Mouse (Mus musculus) layer of hippocampus, postnatal 10 days (tissue): ENCODE results near the gene Foxk1. TPM values are rescaled to one million over a fixed set of nuclear protein-coding genes. Genes with fewer than 3 reads are reported as not detected.

Source experiments
- DNase-seq, 2 experiments: peaks; one replicate each; pipeline ENCODE4 v3.0.0; 2021; ENCODE audit warnings: low spot score in 2 of 2
- total RNA-seq, 2 experiments: library from RNA; stranded (reverse); gene quantifications; 2 replicates each; pipeline ENCODE4 v1.2.3; 2021

Gene Foxk1
- total RNA-seq, 2 experiments from 2014 or later = 33.9 to 37.9 TPM

- DNase-seq = no peak
Measured at GRCm38 (mm10) chr5:142469796-142470195, 68.5 kb downstream of the Foxk1 start.

GRCm38 (mm10) chr5:142473696-142474095, 72.4 kb downstream of the Foxk1 start:
- DNase-seq = peak in 1 of 2 experiments; percentile 43

GRCm38 (mm10) chr5:142475669-142476068, 74.4 kb downstream of the Foxk1 start:
- no peak for DNase-seq

GRCm38 (mm10) chr5:142477346-142477745, 76.0 kb downstream of the Foxk1 start:
- DNase-seq = no peak

- DNase-seq = no peak
Measured at GRCm38 (mm10) chr5:142477866-142478615, 76.7 kb downstream of the Foxk1 start.

- DNase-seq = peak; percentile 90 to 91
Measured at GRCm38 (mm10) chr5:142478829-142479435, 77.6 kb downstream of the Foxk1 start.

- no peak for DNase-seq
Measured at GRCm38 (mm10) chr5:142482512-142482911, 81.2 kb downstream of the Foxk1 start.

- no peak for DNase-seq
Measured at GRCm38 (mm10) chr5:142483581-142483980, 82.3 kb downstream of the Foxk1 start.

- no peak for DNase-seq
Measured at GRCm38 (mm10) chr5:142486654-142487053, 85.4 kb downstream of the Foxk1 start.

GRCm38 (mm10) chr5:142489955-142490707, 88.8 kb downstream of the Foxk1 start:
- no peak for DNase-seq

GRCm38 (mm10) chr5:142493307-142493706, 92.0 kb downstream of the Foxk1 start:
- no peak for DNase-seq

- no peak for DNase-seq
Measured at GRCm38 (mm10) chr5:142495321-142496096, 94.2 kb downstream of the Foxk1 start.

- peak; percentile 74 to 77 for DNase-seq
Measured at GRCm38 (mm10) chr5:142498964-142499363, 97.7 kb downstream of the Foxk1 start.

- no peak for DNase-seq
Measured at GRCm38 (mm10) chr5:142500918-142501317, 99.6 kb downstream of the Foxk1 start.

- DNase-seq = peak; percentile 81 to 86
Measured at GRCm38 (mm10) chr5:142502414-142502813, 101.1 kb downstream of the Foxk1 start.

- DNase-seq = no peak
Measured at GRCm38 (mm10) chr5:142504175-142504574, 102.9 kb downstream of the Foxk1 start.

- no peak for DNase-seq
Measured at GRCm38 (mm10) chr5:142505695-142506423, 104.6 kb downstream of the Foxk1 start.

GRCm38 (mm10) chr5:142509141-142510060, 108.1 kb downstream of the Foxk1 start:
- no peak for DNase-seq

- DNase-seq = no peak
Measured at GRCm38 (mm10) chr5:142510061-142510414, 108.7 kb downstream of the Foxk1 start.
